ENCODE assay signal across 29 mouse cellular contexts in genomic region chr17:72276778-72277177, GRCm38 (mm10).
DNase-seq lines count a peak whose midpoint lies in the region; ATAC-seq lines count a peak whose summit lies in the region.
"Had no signal": no experiment of that assay in that cellular context is flagged by ENCODE, and none has a peak within 500 bp of the region (broad histone marks: within the 10 kb centered on the region; RNA-seq: fewer than 3 reads in every experiment).

No protein-coding gene starts in this region.

- WGBS in intestine, embryonic 14.5 days, result 59% methylated on average over 6 of the region's 6 CpGs
- WGBS in intestine, embryonic 15.5 days, result 69% methylated on average over 6 of the region's 6 CpGs
- 77% methylated on average over 6 of the region's 6 CpGs for WGBS in embryonic facial prominence, embryonic 11.5 days

- ATAC-seq in intestine, embryonic 14.5 days (replicated peaks; ENCODE audit: low FRiP score, low TSS enrichment, low read depth), result no peak
- no peak for ATAC-seq in intestine, embryonic 15.5 days
- no peak for ATAC-seq in embryonic facial prominence, embryonic 11.5 days (replicated peaks; ENCODE audit: insufficient number of reproducible peaks, low FRiP score, low TSS enrichment, low read depth)
- ATAC-seq in megakaryocyte, adult 5-6 weeks (ENCODE audit: poor library complexity, severe bottlenecking), result no peak
- ATAC-seq: forebrain, embryonic 15.5 days; liver, embryonic 12.5 days; liver, postnatal 0 days; midbrain, embryonic 16.5 days had no signal

- H3K4me3 ChIP-seq in intestine, embryonic 14.5 days (ENCODE audit: low read depth, low read length), result no peak overlapping the region
- H3K4me3 ChIP-seq in intestine, embryonic 15.5 days (replicated peaks), result no peak overlapping the region
- H3K4me3 ChIP-seq in embryonic facial prominence, embryonic 11.5 days (ENCODE audit: low read depth, low read length), result no peak overlapping the region
- H3K4me3 ChIP-seq: embryonic facial prominence, embryonic 13.5 days; forebrain, embryonic 10.5 days; forebrain, embryonic 15.5 days; gastrocnemius, adult 2 months; heart, adult 2 months; heart, embryonic 12.5 days; liver, embryonic 12.5 days; neural tube, embryonic 15.5 days; stomach, embryonic 15.5 days had no signal

- no peaks in the 10 kb centered on the region for H3K36me3 ChIP-seq in intestine, embryonic 14.5 days (ENCODE audit: control insufficient read depth, insufficient read depth, low read length)
- no peaks in the 10 kb centered on the region for H3K36me3 ChIP-seq in intestine, embryonic 15.5 days
- H3K36me3 ChIP-seq in embryonic facial prominence, embryonic 11.5 days (replicated peaks; ENCODE audit: control insufficient read depth, insufficient read depth, low read depth, low read length), result no peaks in the 10 kb centered on the region
- H3K36me3 ChIP-seq: embryonic facial prominence, embryonic 13.5 days; forebrain, embryonic 10.5 days; forebrain, embryonic 15.5 days; heart, embryonic 12.5 days; liver, embryonic 12.5 days; neural tube, embryonic 15.5 days; stomach, embryonic 15.5 days had no signal

- DNase-seq in intestine, embryonic 14.5 days (ENCODE audit: low spot score), result peak; percentile 55
- DNase-seq in ES-CJ7 (ENCODE audit: low read depth, low spot score), result peak; percentile 25
- DNase-seq in embryo, embryonic 10 days (ENCODE audit: low spot score), result peak; percentile 18
- peak; percentile 20 for DNase-seq in embryonic facial prominence, embryonic 11.5 days (ENCODE audit: low spot score)
- DNase-seq in neural tube, embryonic 10.5 days (ENCODE audit: extremely low spot score, low spot score), result no peak
- no peak for DNase-seq in urinary bladder, adult 18-20 months (ENCODE audit: low spot score in 2 of 2)
- DNase-seq: adrenal gland, adult 8-10 months; cerebellum, adult 8-10 months; cerebellum, postnatal 25 days; gastrocnemius, adult 2 months; gastrocnemius, postnatal 36 days; heart, adult 2 months; kidney, adult 2 months; layer of hippocampus, adult 9-11 months; liver, postnatal 0 days; right cerebral cortex, postnatal 25 days had no signal

- H3K9ac ChIP-seq in intestine, embryonic 14.5 days (ENCODE audit: low read length), result no peak overlapping the region
- no peak overlapping the region for H3K9ac ChIP-seq in intestine, embryonic 15.5 days
- no peak overlapping the region for H3K9ac ChIP-seq in embryonic facial prominence, embryonic 11.5 days (replicated peaks; ENCODE audit: low read length)
- H3K9ac ChIP-seq: embryonic facial prominence, embryonic 13.5 days; forebrain, embryonic 15.5 days; heart, embryonic 12.5 days; hindbrain, embryonic 14.5 days; liver, embryonic 12.5 days; liver, postnatal 0 days; neural tube, embryonic 15.5 days; stomach, embryonic 15.5 days had no signal

- H3K4me1 ChIP-seq in intestine, embryonic 14.5 days (replicated peaks; ENCODE audit: control insufficient read depth, insufficient read depth, low read length), result no peaks in the 10 kb centered on the region
- no peaks in the 10 kb centered on the region for H3K4me1 ChIP-seq in intestine, embryonic 15.5 days (replicated peaks)
- no peaks in the 10 kb centered on the region for H3K4me1 ChIP-seq in embryonic facial prominence, embryonic 11.5 days (ENCODE audit: control insufficient read depth, insufficient read depth, low read length)
- H3K4me1 ChIP-seq: embryonic facial prominence, embryonic 13.5 days; forebrain, embryonic 10.5 days; forebrain, embryonic 15.5 days; liver, embryonic 12.5 days; neural tube, embryonic 15.5 days; stomach, embryonic 15.5 days had no signal

- no peak overlapping the region for H3K4me2 ChIP-seq in intestine, embryonic 14.5 days (ENCODE audit: low read length)
- H3K4me2 ChIP-seq in intestine, embryonic 15.5 days (replicated peaks), result no peak overlapping the region
- no peak overlapping the region for H3K4me2 ChIP-seq in embryonic facial prominence, embryonic 11.5 days (ENCODE audit: low read depth, low read length)
- H3K4me2 ChIP-seq: embryonic facial prominence, embryonic 13.5 days; forebrain, embryonic 15.5 days; heart, embryonic 12.5 days; hindbrain, embryonic 14.5 days; liver, embryonic 12.5 days; midbrain, embryonic 11.5 days; neural tube, embryonic 15.5 days; stomach, embryonic 15.5 days had no signal

- H3K9me3 ChIP-seq in intestine, embryonic 14.5 days (ENCODE audit: control insufficient read depth, low read length), result no peaks in the 10 kb centered on the region
- H3K9me3 ChIP-seq in intestine, embryonic 15.5 days, result no peaks in the 10 kb centered on the region
- H3K9me3 ChIP-seq in embryonic facial prominence, embryonic 11.5 days (replicated peaks; ENCODE audit: control insufficient read depth, low read length), result no peaks in the 10 kb centered on the region
- H3K9me3 ChIP-seq: forebrain, embryonic 15.5 days; neural tube, embryonic 15.5 days; stomach, embryonic 15.5 days had no signal

- H3K27me3 ChIP-seq in intestine, embryonic 14.5 days (replicated peaks; ENCODE audit: control insufficient read depth, insufficient read depth, low read length), result no peaks in the 10 kb centered on the region
- H3K27me3 ChIP-seq in intestine, embryonic 15.5 days (replicated peaks), result no peaks in the 10 kb centered on the region
- no peaks in the 10 kb centered on the region for H3K27me3 ChIP-seq in embryonic facial prominence, embryonic 11.5 days (ENCODE audit: control insufficient read depth, insufficient read depth, low read length)
- H3K27me3 ChIP-seq: embryonic facial prominence, embryonic 13.5 days; forebrain, embryonic 15.5 days; heart, embryonic 12.5 days; liver, embryonic 12.5 days; neural tube, embryonic 15.5 days; stomach, embryonic 15.5 days had no signal

- no peak overlapping the region for H3K27ac ChIP-seq in intestine, embryonic 14.5 days (ENCODE audit: low read depth)
- H3K27ac ChIP-seq in intestine, embryonic 15.5 days, result no peak overlapping the region
- no peak overlapping the region for H3K27ac ChIP-seq in embryonic facial prominence, embryonic 11.5 days (replicated peaks; ENCODE audit: low read depth, low read length)
- H3K27ac ChIP-seq: embryonic facial prominence, embryonic 13.5 days; forebrain, embryonic 10.5 days; forebrain, embryonic 15.5 days; gastrocnemius, adult 2 months; heart, adult 2 months; hindbrain, embryonic 14.5 days; liver, embryonic 12.5 days; macrophage; neural tube, embryonic 15.5 days; stomach, embryonic 15.5 days had no signal

Comparison
In these comparisons a context has a peak if more than half of its experiments do, and no peak if none do; other contexts are left out.
1. DNase-seq: peak in intestine, embryonic 14.5 days (single experiment), ES-CJ7 (single experiment), embryo, embryonic 10 days (single experiment) and embryonic facial prominence, embryonic 11.5 days (single experiment); none in neural tube, embryonic 10.5 days (single experiment) and urinary bladder, adult 18-20 months (0 of 2).